Mouse (Mus musculus) cerebellum, adult 11 months (tissue): Measurements from ENCODE around the gene Arl10.

Source experiments
- DNase-seq: peaks from one replicate; pipeline ENCODE4 v3.0.0; 2022

Arl10 gene

GRCm38 (mm10) chr13:54621155-54621932, 46.5 kb downstream of the Arl10 start, which contains the start of gene Faf2:
Faf2 (plus strand) TSS chr13:54621784.
- DNase-seq: peak; percentile 98

GRCm38 (mm10) chr13:54621960-54622521, 47.2 kb downstream of the Arl10 start:
- no peak for DNase-seq

GRCm38 (mm10) chr13:54629128-54629527, 54.3 kb downstream of the Arl10 start:
- DNase-seq: no peak
